Mouse (Mus musculus): ENCODE measurements at regions not wholly inside any gene's neighbourhood (a gene's known extent, or its start where the extent isn't known, plus 50 kb on each side); places are given as distances from the start of the nearest gene placed in this dataset.

- Histone ChIP-seq H3K4me3 (ENCODE audit: low read depth, low read length) (no peak overlapping the region), H3K36me3 (ENCODE audit: control insufficient read depth, insufficient read depth, low read length) (no peaks in the 10 kb centered on the region), H3K4me1 (ENCODE audit: control insufficient read depth, insufficient read depth, insufficient read length, low read length) (no peaks in the 10 kb centered on the region), H3K27ac (ENCODE audit: insufficient read depth, low read depth, low read length) (no peak overlapping the region), H3K27me3 (ENCODE audit: control insufficient read depth, insufficient read depth, low read length) (no peaks in the 10 kb centered on the region)
- TF ChIP-seq CTCF (IDR thresholded peaks at IDR 0.05; ENCODE audit: extremely low read depth, insufficient read length, insufficient replicate concordance, low read depth, low read length): no peak
- TF ChIP-seq POLR2A (IDR thresholded peaks at IDR 0.05; ENCODE audit: low read depth, low read length): no peak
- WGBS: 68% methylated on average over 3 of the region's 3 CpGs
Observed at GRCm38 (mm10) chr3:35235066-35235465, 518.8 kb upstream of the Atp11b start.

- 68% methylated on average over 5 of the region's 5 CpGs for WGBS
- Histone ChIP-seq H3K4me3 (ENCODE audit: low read depth, low read length) (no peak overlapping the region), H3K27ac (ENCODE audit: insufficient read depth, low read depth, low read length) (no peak overlapping the region), H3K27me3 (ENCODE audit: control insufficient read depth, insufficient read depth, low read length) (no peaks in the 10 kb centered on the region), H3K36me3 (ENCODE audit: control insufficient read depth, insufficient read depth, low read length) (no peaks in the 10 kb centered on the region), H3K4me1 (ENCODE audit: control insufficient read depth, insufficient read depth, insufficient read length, low read length) (no peaks in the 10 kb centered on the region)
- TF ChIP-seq POLR2A (IDR thresholded peaks at IDR 0.05; ENCODE audit: low read depth, low read length) (no peak), CTCF (IDR thresholded peaks at IDR 0.05; ENCODE audit: extremely low read depth, insufficient read length, insufficient replicate concordance, low read depth, low read length) (no peak)
Observed at GRCm38 (mm10) chr3:35235772-35236171, 518.1 kb upstream of the Atp11b start.

GRCm38 (mm10) chr3:35237342-35237741 is 516.6 kb upstream of the Atp11b start:
- no peak overlapping the region for H3K27ac ChIP-seq (ENCODE audit: insufficient read depth, low read depth, low read length)
- 73% methylated on average over 6 of the region's 6 CpGs for WGBS
- TF ChIP-seq POLR2A (IDR thresholded peaks at IDR 0.05; ENCODE audit: low read depth, low read length): no peak
- no peak for TF ChIP-seq CTCF (IDR thresholded peaks at IDR 0.05; ENCODE audit: extremely low read depth, insufficient read length, insufficient replicate concordance, low read depth, low read length)

GRCm38 (mm10) chr3:35242349-35242748 is 511.6 kb upstream of the Atp11b start:
- Histone ChIP-seq H3K27ac (ENCODE audit: insufficient read depth, low read depth, low read length) (no peak overlapping the region), H3K27me3 (ENCODE audit: control insufficient read depth, insufficient read depth, low read length) (no peaks in the 10 kb centered on the region), H3K4me3 (ENCODE audit: low read depth, low read length) (no peak overlapping the region), H3K4me1 (ENCODE audit: control insufficient read depth, insufficient read depth, insufficient read length, low read length) (no peaks in the 10 kb centered on the region), H3K36me3 (ENCODE audit: control insufficient read depth, insufficient read depth, low read length) (no peaks in the 10 kb centered on the region)
- WGBS: 31% methylated on average over 6 of the region's 6 CpGs
- no peak for TF ChIP-seq CTCF (IDR thresholded peaks at IDR 0.05; ENCODE audit: extremely low read depth, insufficient read length, insufficient replicate concordance, low read depth, low read length)
- TF ChIP-seq POLR2A (IDR thresholded peaks at IDR 0.05; ENCODE audit: low read depth, low read length): no peak

More at GRCm38 (mm10) chr3:35237342-35237741, 516.6 kb upstream of the Atp11b start:
- H3K27me3 ChIP-seq (ENCODE audit: control insufficient read depth, insufficient read depth, low read length): no peaks in the 10 kb centered on the region
- no peak overlapping the region for H3K4me3 ChIP-seq (ENCODE audit: low read depth, low read length)
- H3K4me1 ChIP-seq (ENCODE audit: control insufficient read depth, insufficient read depth, insufficient read length, low read length): no peaks in the 10 kb centered on the region
- no peaks in the 10 kb centered on the region for H3K36me3 ChIP-seq (ENCODE audit: control insufficient read depth, insufficient read depth, low read length)

GRCm38 (mm10) chr3:35242871-35243529 is 510.9 kb upstream of the Atp11b start:
- 83% methylated on average over 10 of the region's 10 CpGs for WGBS
- no peaks in the 10 kb centered on the region for H3K4me1 ChIP-seq (ENCODE audit: control insufficient read depth, insufficient read depth, insufficient read length, low read length)
- no peak for TF ChIP-seq CTCF (IDR thresholded peaks at IDR 0.05; ENCODE audit: extremely low read depth, insufficient read length, insufficient replicate concordance, low read depth, low read length)
- no peak for TF ChIP-seq POLR2A (IDR thresholded peaks at IDR 0.05; ENCODE audit: low read depth, low read length)
- H3K27me3 ChIP-seq (ENCODE audit: control insufficient read depth, insufficient read depth, low read length): no peaks in the 10 kb centered on the region
- no peak overlapping the region for H3K27ac ChIP-seq (ENCODE audit: insufficient read depth, low read depth, low read length)
- H3K36me3 ChIP-seq (ENCODE audit: control insufficient read depth, insufficient read depth, low read length): no peaks in the 10 kb centered on the region
- no peak overlapping the region for H3K4me3 ChIP-seq (ENCODE audit: low read depth, low read length)

GRCm38 (mm10) chr3:35245003-35245402 is 508.9 kb upstream of the Atp11b start:
- 65% methylated on average over 8 of the region's 8 CpGs for WGBS
- TF ChIP-seq CTCF (IDR thresholded peaks at IDR 0.05; ENCODE audit: extremely low read depth, insufficient read length, insufficient replicate concordance, low read depth, low read length) (no peak), POLR2A (IDR thresholded peaks at IDR 0.05; ENCODE audit: low read depth, low read length) (no peak)

GRCm38 (mm10) chr3:35245946-35246665 is 507.8 kb upstream of the Atp11b start:
- WGBS: 76% methylated on average over 10 of the region's 10 CpGs
- TF ChIP-seq CTCF (IDR thresholded peaks at IDR 0.05; ENCODE audit: extremely low read depth, insufficient read length, insufficient replicate concordance, low read depth, low read length): no peak
- TF ChIP-seq POLR2A (IDR thresholded peaks at IDR 0.05; ENCODE audit: low read depth, low read length): no peak
- H3K27ac ChIP-seq (ENCODE audit: insufficient read depth, low read depth, low read length): no peak overlapping the region

More at GRCm38 (mm10) chr3:35245003-35245402, 508.9 kb upstream of the Atp11b start:
- Histone ChIP-seq H3K36me3 (ENCODE audit: control insufficient read depth, insufficient read depth, low read length) (no peaks in the 10 kb centered on the region), H3K27ac (ENCODE audit: insufficient read depth, low read depth, low read length) (no peak overlapping the region), H3K27me3 (ENCODE audit: control insufficient read depth, insufficient read depth, low read length) (no peaks in the 10 kb centered on the region), H3K4me1 (ENCODE audit: control insufficient read depth, insufficient read depth, insufficient read length, low read length) (no peaks in the 10 kb centered on the region), H3K4me3 (ENCODE audit: low read depth, low read length) (no peak overlapping the region)

More at GRCm38 (mm10) chr3:35245946-35246665, 507.8 kb upstream of the Atp11b start:
- no peaks in the 10 kb centered on the region for H3K27me3 ChIP-seq (ENCODE audit: control insufficient read depth, insufficient read depth, low read length)
- H3K4me1 ChIP-seq (ENCODE audit: control insufficient read depth, insufficient read depth, insufficient read length, low read length): no peaks in the 10 kb centered on the region
- H3K4me3 ChIP-seq (ENCODE audit: low read depth, low read length): no peak overlapping the region
- no peaks in the 10 kb centered on the region for H3K36me3 ChIP-seq (ENCODE audit: control insufficient read depth, insufficient read depth, low read length)
